Mouse (Mus musculus): ENCODE data around the gene Smim22. TPM values are rescaled to one million over a fixed set of nuclear protein-coding genes. Genes with fewer than 3 reads are reported as not detected.

Smim22 gene
- total RNA-seq, 2 experiments from 2014 or later: not detected

DNA sequence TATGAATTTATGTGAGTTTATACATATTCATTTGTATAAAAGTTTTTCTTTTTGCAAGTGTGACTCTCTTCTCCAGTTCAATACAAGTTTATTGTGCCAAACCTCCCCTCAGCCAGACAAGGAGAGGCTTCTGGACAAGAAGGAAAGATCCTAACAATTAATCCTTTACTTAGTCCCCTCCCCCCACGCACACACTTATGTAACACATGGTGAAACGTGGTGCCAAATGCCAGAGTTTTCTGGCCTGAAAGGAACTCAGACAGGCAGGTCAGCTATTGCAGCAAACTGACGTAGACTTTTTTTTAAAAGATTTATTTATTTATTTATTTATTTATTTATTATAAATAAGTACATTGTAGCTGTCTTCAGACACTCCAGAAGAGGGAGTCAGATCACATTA lies 6.5 kb upstream of the Smim22 start:
- intact Hi-C loops (cut with DNase I; ENCODE audit: low total_unique reads): no loop called here
- DNase-seq: no peak

DNA sequence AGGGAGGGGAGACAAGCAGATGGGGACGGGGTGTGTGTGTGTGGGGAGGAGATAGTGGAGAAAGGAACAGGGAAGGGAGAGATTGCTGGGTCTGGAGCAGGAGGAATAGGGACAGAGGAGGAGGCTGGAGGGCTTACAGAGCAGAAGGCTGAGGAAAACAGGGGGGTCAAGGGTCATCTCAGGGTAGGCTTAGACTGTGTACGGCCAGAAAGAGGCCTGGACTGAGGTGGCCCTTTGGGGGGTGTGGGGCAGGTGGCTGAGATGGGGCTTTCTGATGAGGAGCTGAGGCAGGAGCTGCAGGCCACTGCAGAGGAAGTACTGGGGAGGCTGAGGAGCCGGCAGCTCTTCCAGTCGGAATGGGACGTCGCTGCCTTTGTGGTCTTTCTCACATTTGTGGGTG lies 404 bp downstream of the Smim22 start:
- intact Hi-C loops (cut with DNase I; ENCODE audit: low total_unique reads): no loop called here
- no peak for DNase-seq

DNA sequence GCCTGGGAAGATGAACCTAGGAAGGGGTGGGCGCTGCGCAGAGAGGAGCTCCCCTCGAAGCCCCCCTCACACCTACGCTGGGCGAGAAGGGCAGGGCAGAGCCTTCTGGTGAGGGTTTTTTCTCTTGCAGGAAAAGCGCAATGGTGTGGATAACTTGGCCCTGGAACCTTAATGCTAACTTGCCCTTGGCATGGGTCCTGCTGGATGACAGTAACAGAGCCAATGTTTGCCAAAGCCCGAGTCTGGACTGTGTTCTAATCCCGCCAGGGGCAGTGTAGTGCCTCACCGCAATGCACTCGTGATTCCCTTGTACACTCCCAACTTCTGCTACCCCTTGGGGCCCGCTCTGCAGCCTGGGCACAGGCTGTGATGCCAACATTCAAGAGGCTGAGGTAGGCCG lies 988 bp downstream of the Smim22 start:
- intact Hi-C loops (cut with DNase I; ENCODE audit: low total_unique reads): no loop called here
- DNase-seq: no peak

DNA sequence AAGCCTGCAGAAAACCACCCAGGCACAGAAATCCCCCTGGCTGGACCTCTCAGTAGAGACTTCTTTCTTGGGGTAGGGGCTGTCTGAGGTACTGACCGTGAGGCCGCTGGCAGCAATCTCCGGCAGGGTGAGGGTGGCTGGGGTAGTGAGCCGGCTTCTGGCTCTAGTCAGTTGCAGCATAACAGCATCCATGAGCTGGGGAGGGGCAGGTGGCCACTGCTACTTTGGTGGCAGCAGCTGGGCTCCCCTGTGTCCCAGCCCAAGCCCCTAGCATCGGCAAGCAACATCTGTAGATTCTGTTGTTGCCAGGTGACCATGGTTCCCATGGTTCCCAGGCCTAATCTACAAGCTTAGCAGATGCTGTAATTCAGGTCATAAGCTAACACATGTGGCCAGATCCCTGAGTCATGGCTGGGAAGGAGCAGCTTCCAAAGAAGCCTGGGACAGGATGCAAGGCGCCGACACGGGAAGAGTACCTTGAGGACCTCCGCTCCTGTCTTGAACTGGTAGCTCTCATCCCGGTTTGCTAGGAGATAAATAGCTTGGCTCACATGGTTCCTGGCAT lies 3.4 kb downstream of the Smim22 start:
- no peak for DNase-seq
- intact Hi-C loops (cut with DNase I; ENCODE audit: low total_unique reads): no loop called here

DNA sequence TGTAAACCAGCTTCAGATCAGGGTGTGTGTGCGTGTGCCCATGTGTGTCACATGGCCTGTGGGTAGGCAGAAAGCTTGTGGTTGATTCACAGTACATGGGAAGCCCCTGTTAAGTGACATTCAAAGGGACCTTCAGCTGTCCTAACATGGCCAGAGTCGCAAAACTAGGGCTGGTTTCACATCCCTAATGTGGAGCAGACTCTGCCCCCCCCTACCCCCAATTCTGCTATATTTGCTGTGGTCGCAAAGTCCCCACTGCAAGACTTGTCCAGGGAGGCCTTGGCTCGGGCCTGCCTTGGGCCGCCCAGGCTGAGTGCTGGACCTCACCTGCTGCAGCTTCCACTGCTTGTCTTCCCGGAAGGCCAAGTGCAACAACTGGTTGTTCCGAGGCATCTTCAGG lies 4.2 kb downstream of the Smim22 start:
- DNase-seq: no peak
- intact Hi-C loops (cut with DNase I; ENCODE audit: low total_unique reads): no loop called here

DNA sequence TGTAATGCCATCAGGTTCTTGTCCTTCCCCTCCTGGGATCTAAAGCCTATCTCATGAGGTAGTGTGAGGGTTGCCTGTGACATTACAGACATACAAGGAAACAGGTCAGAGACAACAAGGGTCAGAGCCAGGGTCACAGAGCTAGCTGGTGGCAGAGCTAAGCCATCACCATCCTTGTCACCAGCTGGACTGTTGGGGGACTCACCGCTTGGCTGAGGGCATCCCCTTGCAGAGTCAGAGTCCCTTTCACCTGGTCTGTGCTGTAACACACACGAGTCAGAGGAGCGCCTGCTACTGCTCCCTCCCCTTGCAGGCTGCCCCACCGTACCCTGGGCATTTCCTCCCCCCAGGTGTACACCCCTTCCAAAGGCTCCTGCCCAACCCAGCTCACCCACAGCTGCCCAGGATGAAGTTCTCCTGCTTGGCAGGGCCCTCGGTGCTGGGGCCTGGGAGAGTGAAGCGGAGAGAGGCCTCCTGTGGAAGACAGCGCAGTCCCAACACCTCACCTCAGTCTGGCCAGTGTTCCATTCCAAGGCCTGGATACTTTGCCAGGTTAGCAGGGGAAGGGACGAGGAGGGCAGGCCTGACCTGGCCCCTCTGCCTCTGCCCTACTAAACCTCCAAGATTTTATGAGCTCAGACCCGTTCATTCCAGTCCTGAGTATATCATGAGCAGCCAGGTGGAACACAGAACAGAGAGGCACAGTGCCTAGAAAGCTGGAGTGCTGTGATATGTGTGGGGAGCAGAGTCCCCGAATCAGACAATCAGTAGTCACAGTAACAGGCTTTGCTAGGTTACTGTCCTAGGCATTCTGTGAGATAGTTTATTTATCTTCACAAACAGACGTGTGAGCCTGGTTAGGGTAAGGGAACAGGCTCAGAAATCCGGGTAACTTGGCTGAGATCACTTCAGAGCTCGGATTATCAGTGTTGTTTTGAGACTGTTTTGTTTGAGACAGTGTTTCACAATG lies 5.2 kb downstream of the Smim22 start:
- DNase-seq: no peak
- intact Hi-C loops (cut with DNase I; ENCODE audit: low total_unique reads): no loop called here

DNA sequence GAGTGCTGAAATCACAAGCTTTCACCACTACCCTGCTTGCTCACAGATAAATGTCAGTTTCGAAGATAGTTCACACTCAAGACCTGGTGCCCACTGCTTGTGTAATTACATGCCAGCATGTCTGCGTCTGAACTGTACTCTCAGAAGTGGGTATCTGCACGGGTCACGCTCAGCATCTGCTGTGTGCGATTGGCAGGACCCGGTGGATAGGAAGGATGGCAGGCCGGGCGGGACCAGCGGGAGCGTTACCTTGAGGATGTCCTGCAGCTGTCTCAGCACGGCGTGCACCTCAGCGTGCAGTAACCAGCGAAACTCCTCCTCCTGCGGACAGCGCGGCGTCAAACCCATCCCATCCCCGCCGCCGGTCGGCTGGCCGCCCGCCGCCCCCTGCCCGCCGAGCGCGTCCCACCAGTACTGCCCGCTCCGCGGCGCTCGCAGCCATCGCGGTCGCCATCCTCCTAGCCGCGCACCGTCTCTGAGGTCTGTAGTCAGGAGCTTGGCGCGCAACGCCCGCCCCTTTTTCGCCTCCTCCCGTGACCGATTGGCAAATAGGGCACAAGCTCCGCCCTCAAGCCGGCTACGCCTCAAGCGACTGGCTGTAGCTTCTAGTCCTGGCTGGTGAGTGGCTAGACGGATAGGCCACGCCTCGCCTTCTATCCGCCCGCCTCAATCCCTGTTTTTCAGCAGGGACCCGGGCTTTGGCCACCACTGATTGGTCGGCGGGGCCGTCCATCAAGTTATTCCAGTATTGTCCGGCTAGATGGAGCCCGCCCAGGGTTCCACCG lies 6.2 kb downstream of the Smim22 start, which contains the start of gene Rogdi:
TSS of gene Rogdi (minus strand) at position 500 of the 785 bp plus-strand sequence.
- intact Hi-C loops (cut with DNase I; ENCODE audit: low total_unique reads): no loop called here
- DNase-seq: peak; percentile 98

DNA sequence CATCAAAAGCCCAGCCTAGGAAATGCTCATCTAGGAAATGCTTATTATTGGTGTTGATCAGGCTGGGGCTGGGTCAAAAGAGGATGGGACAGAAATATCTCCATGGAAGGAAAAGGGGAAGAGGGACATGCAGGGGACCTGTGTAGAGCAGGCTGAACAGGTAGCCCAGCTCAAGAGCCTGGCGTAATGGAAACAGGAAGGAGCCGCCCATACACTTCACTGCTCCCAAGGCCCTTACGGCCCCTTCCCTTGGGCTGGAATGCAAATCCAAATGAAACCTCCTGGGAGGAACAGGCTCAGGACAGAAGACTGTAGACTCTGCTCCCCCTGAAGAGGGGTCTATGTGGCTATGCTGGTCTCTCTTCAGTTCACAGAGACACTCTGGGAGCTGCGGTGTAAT lies 7.5 kb downstream of the Smim22 start:
- DNase-seq: no peak
- intact Hi-C loops (cut with DNase I; ENCODE audit: low total_unique reads): no loop called here

DNA sequence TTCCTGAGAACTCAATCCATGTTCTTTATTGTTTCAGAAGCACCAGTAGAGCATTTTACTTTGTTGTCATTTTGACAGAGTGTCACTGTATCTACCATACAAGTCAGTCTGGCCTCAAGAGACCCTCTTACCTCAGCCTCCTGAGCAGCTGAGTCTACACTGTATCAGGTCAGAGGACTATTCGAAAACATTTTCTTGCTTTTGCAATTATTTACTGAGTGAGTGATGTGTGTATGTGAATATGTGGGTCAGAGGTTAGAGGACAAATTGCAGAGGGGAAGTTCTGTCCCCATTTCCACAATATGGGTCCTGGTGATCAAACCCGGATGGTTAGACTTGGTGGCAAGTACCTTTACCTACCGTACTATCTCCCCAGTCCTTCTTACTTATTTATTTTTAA lies 16.9 kb downstream of the Smim22 start:
- intact Hi-C loops (cut with DNase I; ENCODE audit: low total_unique reads): loop anchor here (10.0 kb wide), 1 partner anchor 61 kb away; no protein-coding TSS in a partner anchor

DNA sequence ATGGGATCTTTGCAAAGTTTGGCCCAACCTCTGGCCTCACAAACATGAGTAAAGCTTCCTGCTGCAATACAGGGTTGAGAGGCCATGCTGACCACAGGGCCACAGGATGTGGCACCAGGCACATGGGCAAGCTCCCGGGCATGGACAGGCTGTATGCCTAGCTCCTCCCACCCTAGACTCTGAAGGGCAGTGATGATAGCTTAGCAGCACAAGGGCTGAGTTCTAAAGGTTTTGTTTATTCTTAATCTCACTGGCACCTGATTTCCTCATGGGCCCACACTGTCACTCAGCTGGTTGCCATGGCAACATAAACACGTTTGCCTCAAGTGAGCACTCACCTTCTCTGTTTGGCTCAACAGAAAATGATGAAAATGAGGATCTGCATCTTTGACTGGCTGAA lies 22.8 kb downstream of the Smim22 start:
- intact Hi-C loops (cut with DNase I; ENCODE audit: low total_unique reads): loop anchor here (10.0 kb wide), 1 partner anchor 55 kb away; no protein-coding TSS in a partner anchor
- DNase-seq: no peak

More for the DNA sequence above, 16.9 kb downstream of the Smim22 start:
- DNase-seq: no peak

DNA sequence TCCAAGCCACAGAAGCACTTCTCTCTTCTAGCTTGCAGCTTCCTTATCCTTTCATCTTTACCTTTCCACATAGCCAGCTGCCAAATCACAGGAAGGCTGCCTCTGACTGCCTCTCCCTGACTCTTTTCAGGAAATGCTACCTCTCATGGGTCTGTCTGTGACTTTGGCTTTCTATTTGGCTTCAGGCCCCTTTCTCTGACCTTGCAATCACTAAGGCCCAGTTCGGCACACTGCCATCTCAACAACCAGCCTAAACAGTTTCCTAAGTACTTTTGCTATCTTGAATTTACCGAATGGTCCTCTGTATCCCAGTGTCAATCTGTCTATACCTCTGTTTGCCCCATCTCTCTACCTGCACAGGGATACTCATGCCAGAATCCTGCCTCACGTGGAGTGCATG lies 28.5 kb downstream of the Smim22 start:
- intact Hi-C loops (cut with DNase I; ENCODE audit: low total_unique reads): no loop called here
- no peak for DNase-seq

DNA sequence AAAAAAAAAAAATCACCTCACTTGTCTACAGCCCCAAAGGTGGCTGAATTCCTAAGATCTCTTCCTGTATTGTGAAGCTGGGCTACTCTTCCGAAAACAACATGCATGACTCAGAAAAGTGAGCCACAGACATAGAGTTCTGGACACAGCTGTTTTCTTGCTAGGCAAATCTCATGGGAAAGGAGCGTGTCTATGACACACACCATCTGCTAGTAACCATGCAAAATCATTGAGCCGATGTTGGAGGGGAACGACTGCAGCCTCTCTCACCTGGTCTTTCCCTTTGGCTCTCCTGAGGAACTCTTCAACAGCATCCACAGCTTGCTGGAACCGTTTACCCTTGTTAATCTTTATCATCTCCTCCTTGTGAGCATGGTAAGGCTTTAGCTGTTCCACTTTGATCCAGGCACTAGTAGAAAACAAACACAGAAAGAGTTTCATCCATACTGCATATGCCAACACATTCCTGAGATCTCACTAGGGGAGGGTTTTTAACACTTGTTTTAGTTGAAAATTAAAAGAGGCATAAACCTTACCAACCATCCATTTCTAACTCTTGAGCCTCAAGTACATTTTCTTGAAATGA lies 29.7 kb downstream of the Smim22 start:
- no peak for DNase-seq
- intact Hi-C loops (cut with DNase I; ENCODE audit: low total_unique reads): no loop called here

DNA sequence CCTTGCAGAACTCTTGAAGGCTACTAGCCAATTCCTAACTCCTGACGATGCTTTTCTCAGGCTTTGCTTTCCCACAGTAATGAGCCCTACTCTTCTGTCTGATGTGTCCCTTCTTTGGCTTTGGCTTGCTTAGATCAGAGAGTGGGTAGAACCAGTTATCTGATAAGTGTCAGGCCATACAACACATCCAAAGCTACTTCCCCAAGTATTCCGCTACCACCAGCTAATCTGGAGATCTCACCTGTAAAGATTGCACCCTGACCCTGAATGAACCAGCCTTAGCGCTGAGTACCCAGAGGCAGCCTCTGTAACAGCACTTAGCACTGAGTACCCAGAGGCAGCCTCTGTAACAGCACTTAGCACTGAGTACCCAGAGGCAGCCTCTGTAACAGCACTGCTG lies 38.2 kb downstream of the Smim22 start:
- DNase-seq: no peak
- intact Hi-C loops (cut with DNase I; ENCODE audit: low total_unique reads): no loop called here

DNA sequence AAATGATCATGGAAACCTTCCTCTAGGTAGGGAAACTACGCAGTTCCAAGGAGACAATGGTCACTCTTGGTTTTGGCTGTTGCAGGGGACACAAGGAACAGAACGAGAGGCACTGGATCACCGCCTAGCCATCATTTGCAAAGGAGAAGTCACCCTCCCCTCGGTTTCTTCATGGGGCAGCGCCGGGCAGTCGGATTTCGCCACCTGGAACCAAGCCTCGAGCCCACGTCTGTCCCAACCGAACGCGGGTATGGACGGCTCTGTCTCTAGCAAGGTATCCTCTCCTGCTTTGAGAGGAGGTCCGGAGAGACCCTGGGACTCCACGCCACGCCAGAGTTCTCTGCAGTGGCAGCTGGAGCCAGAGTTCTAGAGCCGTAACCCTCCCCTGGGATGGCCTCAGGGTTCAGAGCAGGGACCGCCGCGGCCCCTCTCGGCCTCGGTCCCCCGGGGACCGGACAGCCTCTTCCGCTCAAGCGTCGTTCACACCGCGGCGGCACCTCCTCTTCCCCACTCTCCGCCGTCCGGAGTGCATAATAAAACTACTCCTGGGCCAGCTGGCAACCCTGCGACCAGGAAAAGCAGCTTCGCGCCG lies 42.2 kb downstream of the Smim22 start:
- intact Hi-C loops (cut with DNase I; ENCODE audit: low total_unique reads): no loop called here
- DNase-seq: no peak

DNA sequence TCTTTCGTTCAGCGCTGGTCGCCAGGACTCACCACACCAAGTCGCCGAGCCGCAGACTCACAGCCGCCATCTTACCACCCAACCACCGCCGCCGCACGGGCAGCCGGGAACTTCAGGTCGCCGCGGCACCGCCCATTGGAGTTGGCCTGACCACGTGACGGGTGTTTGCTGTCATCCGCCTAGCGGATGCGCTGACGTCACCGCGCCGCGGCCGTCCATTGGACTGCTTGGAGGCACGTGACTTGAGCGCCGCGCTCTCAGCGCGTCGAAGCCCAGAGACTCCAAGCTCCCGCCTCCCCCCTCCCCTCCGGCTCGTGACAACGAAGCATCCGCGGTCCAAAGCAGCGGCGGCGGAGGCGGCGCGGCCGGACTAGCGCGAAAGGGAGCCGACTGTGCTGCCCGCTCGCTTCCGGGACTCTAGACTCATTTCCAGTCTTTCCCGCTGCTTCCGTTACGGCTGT lies 42.7 kb downstream of the Smim22 start, which contains the start of the genes Glyr1 and Ubn1:
TSS of gene Glyr1 (minus strand) at position 90 of the 461 bp plus-strand sequence.
TSS of gene Ubn1 (plus strand) at position 284 of the 461 bp plus-strand sequence.
- intact Hi-C loops (cut with DNase I; ENCODE audit: low total_unique reads): loop anchor here (10.0 kb wide), 1 partner anchor 95 kb away; the partner anchor contains the start of gene Sec14l5

DNA sequence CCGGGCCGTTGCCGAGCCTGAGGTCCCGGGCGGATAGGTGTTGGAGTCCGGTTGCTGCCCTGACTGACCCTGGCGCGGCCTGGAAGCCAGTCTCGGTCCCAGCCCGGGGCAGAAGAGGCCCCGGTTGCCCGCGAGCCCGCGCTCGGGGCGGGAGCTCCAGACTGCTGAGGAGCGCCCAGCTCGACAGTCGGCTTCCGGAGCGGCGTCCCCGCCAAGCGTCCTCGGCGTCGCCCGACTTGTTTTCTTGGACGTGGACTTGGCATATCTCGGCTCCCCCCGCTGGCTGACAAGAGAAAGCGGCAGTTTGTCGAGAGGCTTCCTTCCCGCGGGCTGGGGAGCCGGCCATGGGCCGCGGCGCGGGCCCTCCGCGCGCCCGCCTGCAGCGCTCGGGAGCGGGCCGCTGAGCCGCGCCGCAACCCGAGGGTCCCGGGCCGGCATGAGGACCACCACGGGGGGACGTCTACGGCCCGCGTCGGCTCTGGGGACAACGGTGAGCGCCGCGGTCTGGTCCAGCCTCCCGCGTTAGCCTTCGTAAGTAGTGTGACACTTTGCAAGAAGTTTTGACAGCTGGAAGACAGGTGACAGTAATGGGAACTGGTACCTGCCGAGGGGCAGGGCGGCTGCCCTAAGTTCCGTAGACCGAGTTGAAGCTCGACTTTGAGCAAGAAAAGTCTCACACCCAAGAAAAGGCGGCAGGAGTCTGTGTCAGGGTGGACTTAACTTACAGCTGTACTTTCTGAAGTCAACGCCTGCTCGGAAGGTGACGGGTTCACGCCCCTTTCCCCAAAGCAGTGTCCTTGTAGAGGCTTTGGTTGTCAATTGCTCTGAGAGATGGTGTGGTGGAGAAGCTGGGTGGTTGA lies 43.4 kb downstream of the Smim22 start:
- intact Hi-C loops (cut with DNase I; ENCODE audit: low total_unique reads): loop anchor here (10.0 kb wide), 1 partner anchor 94 kb away; the partner anchor contains the start of gene Sec14l5
- peak; percentile 82 for DNase-seq

More for the DNA sequence above, 42.7 kb downstream of the Smim22 start, which contains the start of the genes Glyr1 and Ubn1:
- DNase-seq: peak; percentile 100
